Mouse (Mus musculus): ENCODE results near the gene Wbp2nl. TPM values are rescaled to one million over a fixed set of nuclear protein-coding genes. Genes with fewer than 3 reads are reported as not detected.

Gene Wbp2nl
- polyA plus RNA-seq (2015; fragmentation: Nextera tagmentation; extraction: Ambion mirVana) = 0.16 and 0.18 TPM in 2 replicates

- H3K4me1 ChIP-seq (replicated peaks) = peaks cover 6% of the 10 kb centered on the region
- no peak within 1 kb of the TSS for H3K27ac ChIP-seq
- no peak for ATAC-seq (ENCODE audit: low FRiP score)
- H3K4me2 ChIP-seq = no peak within 1 kb of the TSS; the same call in 1 of the 2 replicates
- no peak within 1 kb of the TSS for H3K9ac ChIP-seq
- no peaks in the 10 kb centered on the region for H3K9me3 ChIP-seq
- no peaks in the 10 kb centered on the region for H3K36me3 ChIP-seq
- 0 out of 2 replicates have a peak, but pooled peaks cover 3% of the 10 kb centered on the region for H3K27me3 ChIP-seq
- H3K4me3 ChIP-seq = no peak within 1 kb of the TSS
- 60% methylated on average over 39 of the region's 39 CpGs for WGBS
Measured at GRCm38 (mm10) chr15:82298764-82299561, at the start of gene Wbp2nl. TSS of gene Wbp2nl (plus strand) at chr15:82298954.

- WGBS = 99% methylated on average over 3 of the region's 3 CpGs
- Histone ChIP-seq H3K27me3 (no peaks in the 10 kb centered on the region), H3K36me3 (no peaks in the 10 kb centered on the region), H3K4me1 (replicated peaks) (peaks cover 20% of the 10 kb centered on the region), H3K9ac (no peak overlapping the region), H3K27ac (no peak overlapping the region), H3K4me2 (no peak overlapping the region), H3K9me3 (no peaks in the 10 kb centered on the region), H3K4me3 (no peak overlapping the region)
- ATAC-seq (ENCODE audit: low FRiP score) = no peak
Measured at GRCm38 (mm10) chr15:82251579-82251978, 47.2 kb upstream of the Wbp2nl start.

- Histone ChIP-seq H3K9ac (no peak within 1 kb of the TSS), H3K4me3 (no peak within 1 kb of the TSS), H3K27me3 (no peaks in the 10 kb centered on the region), H3K9me3 (no peaks in the 10 kb centered on the region), H3K4me1 (replicated peaks) (peaks cover 25% of the 10 kb centered on the region), H3K36me3 (no peaks in the 10 kb centered on the region), H3K4me2 (no peak within 1 kb of the TSS), H3K27ac (no peak within 1 kb of the TSS)
- WGBS = 91% methylated on average over 6 of the region's 6 CpGs
- ATAC-seq (ENCODE audit: low FRiP score) = no peak
Measured at GRCm38 (mm10) chr15:82252097-82252496, 46.7 kb upstream of the Wbp2nl start, which contains the start of gene 1500009C09Rik. TSS of gene 1500009C09Rik (plus strand) at chr15:82252397.

GRCm38 (mm10) chr15:82255248-82255647 is 43.5 kb upstream of the Wbp2nl start:
- no peak overlapping the region for H3K4me3 ChIP-seq
- no peak; the same call in 1 of the 2 replicates for ATAC-seq (ENCODE audit: low FRiP score)
- 46% methylated on average over 4 of the region's 4 CpGs for WGBS

GRCm38 (mm10) chr15:82255944-82256383 is 42.8 kb upstream of the Wbp2nl start:
- H3K9me3 ChIP-seq = no peaks in the 10 kb centered on the region
- H3K27me3 ChIP-seq = peaks cover 3% of the 10 kb centered on the region; the same call in 1 of the 2 replicates
- peak overlapping the region; percentile 55 for H3K4me2 ChIP-seq
- peak; percentile 93 for ATAC-seq (ENCODE audit: low FRiP score)
- 10% methylated on average over 10 of the region's 10 CpGs for WGBS
- H3K9ac ChIP-seq = peak overlapping the region; percentile 70
- peak overlapping the region; percentile 47 for H3K4me3 ChIP-seq
- H3K27ac ChIP-seq = peak overlapping the region; percentile 87
- H3K36me3 ChIP-seq = no peaks in the 10 kb centered on the region
- peaks cover 34% of the 10 kb centered on the region for H3K4me1 ChIP-seq (replicated peaks)

More at GRCm38 (mm10) chr15:82255248-82255647, 43.5 kb upstream of the Wbp2nl start:
- H3K36me3 ChIP-seq = no peaks in the 10 kb centered on the region
- peak overlapping the region; percentile 55 for H3K4me2 ChIP-seq
- H3K4me1 ChIP-seq (replicated peaks) = peaks cover 34% of the 10 kb centered on the region
- H3K27me3 ChIP-seq = peaks cover 3% of the 10 kb centered on the region; the same call in 1 of the 2 replicates
- no peak overlapping the region for H3K9ac ChIP-seq
- H3K27ac ChIP-seq = peak overlapping the region; percentile 87
- no peaks in the 10 kb centered on the region for H3K9me3 ChIP-seq

- Histone ChIP-seq H3K4me2 (no peak overlapping the region), H3K4me1 (replicated peaks) (peaks cover 35% of the 10 kb centered on the region), H3K36me3 (no peaks in the 10 kb centered on the region), H3K27me3 (peaks cover 3% of the 10 kb centered on the region; the same call in 1 of the 2 replicates), H3K9ac (no peak overlapping the region), H3K4me3 (no peak overlapping the region), H3K27ac (no peak overlapping the region), H3K9me3 (no peaks in the 10 kb centered on the region)
- ATAC-seq (ENCODE audit: low FRiP score) = no peak
- WGBS = 12% methylated on average over 16 of the region's 16 CpGs
Measured at GRCm38 (mm10) chr15:82259510-82259909, 39.2 kb upstream of the Wbp2nl start.

GRCm38 (mm10) chr15:82266356-82266755 is 32.4 kb upstream of the Wbp2nl start:
- Histone ChIP-seq H3K36me3 (no peaks in the 10 kb centered on the region), H3K4me3 (no peak overlapping the region), H3K4me2 (no peak overlapping the region), H3K4me1 (replicated peaks) (peaks cover 40% of the 10 kb centered on the region), H3K27me3 (no peaks in the 10 kb centered on the region), H3K27ac (no peak overlapping the region), H3K9me3 (no peaks in the 10 kb centered on the region), H3K9ac (no peak overlapping the region)
- WGBS = 12% methylated on average over 6 of the region's 6 CpGs
- no peak for ATAC-seq (ENCODE audit: low FRiP score)

GRCm38 (mm10) chr15:82268185-82268584 is 30.6 kb upstream of the Wbp2nl start:
- 8% methylated on average over 3 of the region's 3 CpGs for WGBS
- 0 out of 2 replicates have a peak overlapping the region, but pooled peaks have one; percentile 4 for H3K9ac ChIP-seq
- peak overlapping the region; percentile 72 for H3K27ac ChIP-seq

GRCm38 (mm10) chr15:82268783-82269182 is 30.0 kb upstream of the Wbp2nl start:
- peaks cover 20% of the 10 kb centered on the region for H3K27me3 ChIP-seq
- H3K4me1 ChIP-seq (replicated peaks) = peaks cover 48% of the 10 kb centered on the region
- no peaks in the 10 kb centered on the region for H3K9me3 ChIP-seq
- no peak overlapping the region for H3K4me2 ChIP-seq
- ATAC-seq (ENCODE audit: low FRiP score) = no peak
- H3K4me3 ChIP-seq = no peak overlapping the region
- 0 out of 2 replicates have a peak overlapping the region, but pooled peaks have one; percentile 36 for H3K9ac ChIP-seq
- peak overlapping the region; percentile 72 for H3K27ac ChIP-seq
- 84% methylated on average over 9 of the region's 9 CpGs for WGBS
- no peaks in the 10 kb centered on the region for H3K36me3 ChIP-seq

More at GRCm38 (mm10) chr15:82268185-82268584, 30.6 kb upstream of the Wbp2nl start:
- no peaks in the 10 kb centered on the region for H3K36me3 ChIP-seq
- peaks cover 14% of the 10 kb centered on the region for H3K27me3 ChIP-seq
- peak; percentile 60; the same call in 1 of the 2 replicates for ATAC-seq (ENCODE audit: low FRiP score)
- H3K9me3 ChIP-seq = no peaks in the 10 kb centered on the region
- no peak overlapping the region for H3K4me3 ChIP-seq
- H3K4me1 ChIP-seq (replicated peaks) = peaks cover 46% of the 10 kb centered on the region
- peak overlapping the region; percentile 11; the same call in 1 of the 2 replicates for H3K4me2 ChIP-seq

- no peaks in the 10 kb centered on the region for H3K9me3 ChIP-seq
- H3K27me3 ChIP-seq = peaks cover 26% of the 10 kb centered on the region
- H3K27ac ChIP-seq = peak overlapping the region; percentile 62; the same call in 1 of the 2 replicates
- no peak for ATAC-seq (ENCODE audit: low FRiP score)
- 3% methylated on average over 5 of the region's 5 CpGs for WGBS
- no peak overlapping the region for H3K9ac ChIP-seq
- no peak overlapping the region for H3K4me2 ChIP-seq
- H3K36me3 ChIP-seq = no peaks in the 10 kb centered on the region
- H3K4me3 ChIP-seq = no peak overlapping the region
- H3K4me1 ChIP-seq (replicated peaks) = peaks cover 53% of the 10 kb centered on the region
Measured at GRCm38 (mm10) chr15:82271201-82271600, 27.6 kb upstream of the Wbp2nl start.

- Histone ChIP-seq H3K36me3 (peaks cover under 1% of the 10 kb centered on the region; the same call in 1 of the 2 replicates), H3K9ac (no peak overlapping the region), H3K4me1 (replicated peaks) (peaks cover 64% of the 10 kb centered on the region), H3K27me3 (peaks cover 26% of the 10 kb centered on the region), H3K9me3 (no peaks in the 10 kb centered on the region), H3K4me3 (no peak overlapping the region), H3K4me2 (no peak overlapping the region), H3K27ac (no peak overlapping the region)
- no peak for ATAC-seq (ENCODE audit: low FRiP score)
- 88% methylated on average over 6 of the region's 6 CpGs for WGBS
Measured at GRCm38 (mm10) chr15:82272295-82272694, 26.5 kb upstream of the Wbp2nl start.

- peak within 1 kb of the TSS; percentile 81 for H3K4me3 ChIP-seq
- peak within 1 kb of the TSS; percentile 95 for H3K4me2 ChIP-seq
- no peaks in the 10 kb centered on the region for H3K9me3 ChIP-seq
- peak within 1 kb of the TSS; percentile 98 for H3K9ac ChIP-seq
- H3K36me3 ChIP-seq = peaks cover 22% of the 10 kb centered on the region
- H3K27me3 ChIP-seq = peaks cover 26% of the 10 kb centered on the region
- no peak for ATAC-seq (ENCODE audit: low FRiP score)
- H3K4me1 ChIP-seq (replicated peaks) = peaks cover 61% of the 10 kb centered on the region
- H3K27ac ChIP-seq = peak within 1 kb of the TSS; percentile 99
- WGBS = 26% methylated on average over 6 of the region's 6 CpGs
Measured at GRCm38 (mm10) chr15:82274593-82274926, 24.2 kb upstream of the Wbp2nl start, which contains the start of gene Sept3. TSS of gene Sept3 (plus strand) at chr15:82274893.

Data from hindbrain, embryonic 13.5 days (tissue).